Mouse (Mus musculus): ENCODE data around the gene Iffo2.

Gene Iffo2

GRCm38 (mm10) chr4:139611542-139611953 lies 81.2 kb downstream of the Iffo2 start:
- peak; percentile 65 for DNase-seq

GRCm38 (mm10) chr4:139614524-139615260 lies 84.3 kb downstream of the Iffo2 start:
- no peak for DNase-seq

- DNase-seq = peak; percentile 71
These were observed 86.1 kb downstream of the Iffo2 start for GRCm38 (mm10) chr4:139616276-139617000.

- no peak for DNase-seq
These were observed 86.6 kb downstream of the Iffo2 start for GRCm38 (mm10) chr4:139617001-139617364.

- no peak for DNase-seq
These were observed 89.4 kb downstream of the Iffo2 start for GRCm38 (mm10) chr4:139619765-139620164.

- DNase-seq = peak; percentile 97
These were observed 92.3 kb downstream of the Iffo2 start, which contains the start of gene Aldh4a1 for GRCm38 (mm10) chr4:139622373-139623282. Gene Aldh4a1, plus strand, starts transcription at chr4:139622866.

- DNase-seq = peak; percentile 59
These were observed 93.2 kb downstream of the Iffo2 start for GRCm38 (mm10) chr4:139623434-139624115.

- peak; percentile 88 for DNase-seq
These were observed 93.8 kb downstream of the Iffo2 start for GRCm38 (mm10) chr4:139624116-139624489.

GRCm38 (mm10) chr4:139624706-139625105 lies 94.4 kb downstream of the Iffo2 start:
- peak; percentile 88 for DNase-seq

- no peak for DNase-seq
These were observed 97.0 kb downstream of the Iffo2 start for GRCm38 (mm10) chr4:139627361-139627760.

- DNase-seq = peak; percentile 93
These were observed 99.8 kb downstream of the Iffo2 start for GRCm38 (mm10) chr4:139630171-139630570.

- peak; percentile 66 for DNase-seq
These were observed 100.8 kb downstream of the Iffo2 start for GRCm38 (mm10) chr4:139631141-139631540.

GRCm38 (mm10) chr4:139631569-139632253 lies 101.4 kb downstream of the Iffo2 start:
- DNase-seq = peak; percentile 74

GRCm38 (mm10) chr4:139632254-139632580 lies 101.9 kb downstream of the Iffo2 start:
- DNase-seq = no peak

GRCm38 (mm10) chr4:139636373-139636772 lies 106.0 kb downstream of the Iffo2 start:
- DNase-seq = no peak

- no peak for DNase-seq
These were observed 107.5 kb downstream of the Iffo2 start for GRCm38 (mm10) chr4:139637847-139638246.

GRCm38 (mm10) chr4:139638356-139638755 lies 108.0 kb downstream of the Iffo2 start:
- no peak for DNase-seq

- DNase-seq = peak; percentile 59
These were observed 109.5 kb downstream of the Iffo2 start for GRCm38 (mm10) chr4:139639801-139640200.

- no peak for DNase-seq
These were observed 110.0 kb downstream of the Iffo2 start for GRCm38 (mm10) chr4:139640333-139640732.

- no peak for DNase-seq
These were observed 110.4 kb downstream of the Iffo2 start for GRCm38 (mm10) chr4:139640775-139641174.

- DNase-seq = no peak
These were observed 111.6 kb downstream of the Iffo2 start for GRCm38 (mm10) chr4:139641829-139642425.

- peak; percentile 55 for DNase-seq
These were observed 113.6 kb downstream of the Iffo2 start for GRCm38 (mm10) chr4:139643972-139644371.

Data from kidney, adult 11 months (tissue).